Mouse (Mus musculus): Measurements from ENCODE around the gene Cyp2u1. TPM values are rescaled to one million over a fixed set of nuclear protein-coding genes. Genes with fewer than 3 reads are reported as not detected.
A peak's percentile ranks its signal among the peaks of the same experiment; 100 is the strongest.

Gene Cyp2u1
- polyA plus RNA-seq, 1 experiment from 2014 or later, result 2.1 TPM

GRCm38 (mm10) chr3:131327189-131327588 is 24.2 kb upstream of the Cyp2u1 start:
- 65% methylated on average over 7 of the region's 7 CpGs for WGBS
- no peak for ATAC-seq (ENCODE audit: low FRiP score)
- H3K27me3 ChIP-seq, result no peaks in the 10 kb centered on the region

GRCm38 (mm10) chr3:131326637-131327036 is 23.6 kb upstream of the Cyp2u1 start:
- H3K27me3 ChIP-seq, result no peaks in the 10 kb centered on the region
- H3K9me3 ChIP-seq, result no peaks in the 10 kb centered on the region
- no peak for ATAC-seq (ENCODE audit: low FRiP score)
- no peak overlapping the region for H3K4me2 ChIP-seq
- WGBS, result 87% methylated on average over 4 of the region's 4 CpGs
- no peaks in the 10 kb centered on the region for H3K4me1 ChIP-seq
- H3K4me3 ChIP-seq (replicated peaks), result no peak overlapping the region
- no peak overlapping the region for H3K9ac ChIP-seq
- no peak overlapping the region for H3K27ac ChIP-seq
- no peaks in the 10 kb centered on the region for H3K36me3 ChIP-seq (replicated peaks)

More at GRCm38 (mm10) chr3:131327189-131327588, 24.2 kb upstream of the Cyp2u1 start:
- no peak overlapping the region for H3K27ac ChIP-seq
- H3K4me2 ChIP-seq, result no peak overlapping the region
- no peak overlapping the region for H3K9ac ChIP-seq
- no peak overlapping the region for H3K4me3 ChIP-seq (replicated peaks)
- no peaks in the 10 kb centered on the region for H3K36me3 ChIP-seq (replicated peaks)
- no peaks in the 10 kb centered on the region for H3K4me1 ChIP-seq
- H3K9me3 ChIP-seq, result no peaks in the 10 kb centered on the region

GRCm38 (mm10) chr3:131322081-131322815 is 19.2 kb upstream of the Cyp2u1 start:
- no peak overlapping the region for H3K27ac ChIP-seq
- H3K4me1 ChIP-seq, result no peaks in the 10 kb centered on the region
- H3K27me3 ChIP-seq, result no peaks in the 10 kb centered on the region; the same call in 1 of the 2 replicates
- WGBS, result 80% methylated on average over 14 of the region's 14 CpGs
- H3K4me2 ChIP-seq, result no peak overlapping the region
- H3K9ac ChIP-seq, result no peak overlapping the region
- H3K9me3 ChIP-seq, result no peaks in the 10 kb centered on the region
- ATAC-seq (ENCODE audit: low FRiP score), result no peak
- H3K4me3 ChIP-seq (replicated peaks), result no peak overlapping the region
- no peaks in the 10 kb centered on the region for H3K36me3 ChIP-seq (replicated peaks)

GRCm38 (mm10) chr3:131320184-131320583 is 17.2 kb upstream of the Cyp2u1 start:
- H3K27me3 ChIP-seq, result no peaks in the 10 kb centered on the region; the same call in 1 of the 2 replicates
- no peak overlapping the region for H3K27ac ChIP-seq
- H3K4me3 ChIP-seq (replicated peaks), result no peak overlapping the region
- ATAC-seq (ENCODE audit: low FRiP score), result no peak
- no peaks in the 10 kb centered on the region for H3K36me3 ChIP-seq (replicated peaks)
- 8% methylated on average over 3 of the region's 3 CpGs for WGBS
- H3K4me1 ChIP-seq, result peaks cover 9% of the 10 kb centered on the region
- no peak overlapping the region for H3K9ac ChIP-seq
- H3K4me2 ChIP-seq, result no peak overlapping the region
- H3K9me3 ChIP-seq, result no peaks in the 10 kb centered on the region

- Histone ChIP-seq H3K27me3 (no peaks in the 10 kb centered on the region; the same call in 1 of the 2 replicates), H3K4me2 (no peak overlapping the region), H3K27ac (no peak overlapping the region), H3K9me3 (no peaks in the 10 kb centered on the region), H3K4me3 (replicated peaks) (no peak overlapping the region), H3K4me1 (peaks cover 9% of the 10 kb centered on the region), H3K36me3 (replicated peaks) (no peaks in the 10 kb centered on the region), H3K9ac (no peak overlapping the region)
- ATAC-seq (ENCODE audit: low FRiP score), result no peak
- WGBS, result 54% methylated on average over 2 of the region's 2 CpGs
Observed at GRCm38 (mm10) chr3:131318211-131318610, 15.2 kb upstream of the Cyp2u1 start.

GRCm38 (mm10) chr3:131317126-131317525 is 14.1 kb upstream of the Cyp2u1 start:
- Histone ChIP-seq H3K4me1 (peaks cover 9% of the 10 kb centered on the region), H3K4me2 (no peak overlapping the region), H3K4me3 (replicated peaks) (no peak overlapping the region), H3K9me3 (no peaks in the 10 kb centered on the region), H3K9ac (no peak overlapping the region), H3K27me3 (no peaks in the 10 kb centered on the region; the same call in 1 of the 2 replicates), H3K36me3 (replicated peaks) (no peaks in the 10 kb centered on the region), H3K27ac (no peak overlapping the region)
- no peak for ATAC-seq (ENCODE audit: low FRiP score)
- WGBS, result 76% methylated on average over 1 of the region's 1 CpGs

GRCm38 (mm10) chr3:131315957-131316510 is 13.0 kb upstream of the Cyp2u1 start:
- H3K4me2 ChIP-seq, result no peak overlapping the region
- H3K9ac ChIP-seq, result no peak overlapping the region
- WGBS, result 49% methylated on average over 4 of the region's 4 CpGs
- no peak overlapping the region for H3K27ac ChIP-seq
- H3K36me3 ChIP-seq (replicated peaks), result no peaks in the 10 kb centered on the region
- H3K27me3 ChIP-seq, result no peaks in the 10 kb centered on the region; the same call in 1 of the 2 replicates
- no peak overlapping the region for H3K4me3 ChIP-seq (replicated peaks)
- ATAC-seq (ENCODE audit: low FRiP score), result 0 out of 2 replicates have a peak, but pooled peaks have one; percentile 17
- H3K9me3 ChIP-seq, result no peaks in the 10 kb centered on the region
- H3K4me1 ChIP-seq, result peaks cover 9% of the 10 kb centered on the region

- H3K9me3 ChIP-seq, result peaks cover 8% of the 10 kb centered on the region; the same call in 1 of the 2 replicates
- no peak overlapping the region for H3K9ac ChIP-seq
- no peaks in the 10 kb centered on the region for H3K36me3 ChIP-seq (replicated peaks)
- H3K27me3 ChIP-seq, result no peaks in the 10 kb centered on the region
- H3K4me3 ChIP-seq (replicated peaks), result no peak overlapping the region
- H3K4me1 ChIP-seq, result peaks cover 9% of the 10 kb centered on the region
- no peak overlapping the region for H3K4me2 ChIP-seq
- ATAC-seq (ENCODE audit: low FRiP score), result no peak
- no peak overlapping the region for H3K27ac ChIP-seq
- WGBS, result 93% methylated on average over 9 of the region's 9 CpGs
Observed at GRCm38 (mm10) chr3:131312340-131312739, 9.3 kb upstream of the Cyp2u1 start.

GRCm38 (mm10) chr3:131310572-131310971 is 7.5 kb upstream of the Cyp2u1 start:
- ATAC-seq (ENCODE audit: low FRiP score), result no peak
- no peak overlapping the region for H3K9ac ChIP-seq
- no peak overlapping the region for H3K27ac ChIP-seq
- H3K9me3 ChIP-seq, result peaks cover 8% of the 10 kb centered on the region; the same call in 1 of the 2 replicates
- WGBS, result 90% methylated on average over 4 of the region's 4 CpGs
- no peaks in the 10 kb centered on the region for H3K36me3 ChIP-seq (replicated peaks)
- no peaks in the 10 kb centered on the region for H3K27me3 ChIP-seq
- H3K4me2 ChIP-seq, result no peak overlapping the region
- 0 out of 2 replicates have a peak, but pooled peaks cover 1% of the 10 kb centered on the region for H3K4me1 ChIP-seq
- H3K4me3 ChIP-seq (replicated peaks), result no peak overlapping the region

- no peak for ATAC-seq (ENCODE audit: low FRiP score)
- Histone ChIP-seq H3K27ac (no peak overlapping the region), H3K9me3 (peaks cover 8% of the 10 kb centered on the region; the same call in 1 of the 2 replicates), H3K4me1 (no peaks in the 10 kb centered on the region), H3K27me3 (0 out of 2 replicates have a peak, but pooled peaks cover 5% of the 10 kb centered on the region), H3K36me3 (replicated peaks) (no peaks in the 10 kb centered on the region), H3K4me2 (no peak overlapping the region), H3K9ac (no peak overlapping the region), H3K4me3 (replicated peaks) (no peak overlapping the region)
- WGBS, result 88% methylated on average over 3 of the region's 3 CpGs
Observed at GRCm38 (mm10) chr3:131307811-131308210, 4.8 kb upstream of the Cyp2u1 start.

GRCm38 (mm10) chr3:131306255-131306654 is 3.2 kb upstream of the Cyp2u1 start:
- no peak overlapping the region for H3K4me2 ChIP-seq
- H3K27ac ChIP-seq, result no peak overlapping the region
- 87% methylated on average over 7 of the region's 7 CpGs for WGBS
- peaks cover 5% of the 10 kb centered on the region; the same call in 1 of the 2 replicates for H3K4me1 ChIP-seq
- H3K4me3 ChIP-seq (replicated peaks), result no peak overlapping the region
- no peaks in the 10 kb centered on the region for H3K36me3 ChIP-seq (replicated peaks)
- peaks cover 11% of the 10 kb centered on the region; the same call in 1 of the 2 replicates for H3K27me3 ChIP-seq
- no peak overlapping the region for H3K9ac ChIP-seq
- H3K9me3 ChIP-seq, result peaks cover 8% of the 10 kb centered on the region; the same call in 1 of the 2 replicates
- no peak for ATAC-seq (ENCODE audit: low FRiP score)

GRCm38 (mm10) chr3:131303320-131303714 is 290 bp upstream of the Cyp2u1 start:
- peak; percentile 33 for ATAC-seq (ENCODE audit: low FRiP score)
- Histone ChIP-seq H3K27me3 (peaks cover 12% of the 10 kb centered on the region; the same call in 1 of the 2 replicates), H3K9ac (peak overlapping the region; percentile 61; the same call in 1 of the 2 replicates), H3K9me3 (no peaks in the 10 kb centered on the region), H3K27ac (no peak overlapping the region), H3K4me2 (peak overlapping the region; percentile 84), H3K36me3 (replicated peaks) (no peaks in the 10 kb centered on the region), H3K4me1 (peaks cover 5% of the 10 kb centered on the region; the same call in 1 of the 2 replicates), H3K4me3 (replicated peaks) (peak overlapping the region; percentile 69)
- WGBS, result 18% methylated on average over 5 of the region's 5 CpGs
